Mouse (Mus musculus) common myeloid progenitor, adult 5-6 weeks (primary cell): ENCODE results near the gene Tcp11. TPM values are rescaled to one million over a fixed set of nuclear protein-coding genes. Genes with fewer than 3 reads are reported as not detected.

Source experiments
- ATAC-seq: replicated peaks from 2 replicates; pipeline ENCODE4 v1.8.0; 2016; ENCODE audit warnings: low read depth, mild to moderate bottlenecking, moderate TSS enrichment, inconsistent platforms; ENCODE audit not compliant: poor library complexity, severe bottlenecking
- total RNA-seq: library from RNA; stranded (forward); fragments of 200-1000, 187-1606 nt; gene quantifications from 2 replicates; pipeline ENCODE4 v1.2.3, GENCODE M21; 2017

Gene Tcp11
- total RNA-seq, 1 experiment from 2014 or later = 2.2 TPM

- no peak for ATAC-seq
Measured at GRCm38 (mm10) chr17:28019785-28020696, 60.4 kb downstream of the Tcp11 start.

- no peak for ATAC-seq
Measured at GRCm38 (mm10) chr17:28018776-28019175, 61.7 kb downstream of the Tcp11 start.

GRCm38 (mm10) chr17:28018344-28018743, 62.1 kb downstream of the Tcp11 start:
- ATAC-seq = no peak

Other genes with a start within 250 kb of the Tcp11 start
- gene Snrpc, start 242.5 kb downstream of the Tcp11 start, total RNA-seq = 116 and 132 TPM in 2 replicates
- gene Uhrf1bp1, start 224.2 kb downstream of the Tcp11 start, total RNA-seq = 10.5 and 13.1 TPM in 2 replicates
- 28.7 and 40.5 TPM in 2 replicates for gene Anks1, start 171.3 kb downstream of the Tcp11 start, total RNA-seq
- gene Taf11, start 170.8 kb downstream of the Tcp11 start, total RNA-seq = 29.2 and 35.7 TPM in 2 replicates
- 0.92 and 1.0 TPM in 2 replicates for gene Scube3, start 61.5 kb upstream of the Tcp11 start, total RNA-seq
- gene Zfp523, start 96.5 kb upstream of the Tcp11 start, total RNA-seq = 19.2 and 27.5 TPM in 2 replicates
- gene Def6, start 127.1 kb upstream of the Tcp11 start, total RNA-seq = 103 and 128 TPM in 2 replicates
- gene Ppard, start 152.1 kb upstream of the Tcp11 start, total RNA-seq = 2.1 and 3.1 TPM in 2 replicates
- gene Fance, start 232.9 kb upstream of the Tcp11 start, total RNA-seq = 15.9 and 36.0 TPM in 2 replicates
- gene Rpl10a, start 247.8 kb upstream of the Tcp11 start, total RNA-seq = 1,140 and 1,191 TPM in 2 replicates